Mouse (Mus musculus) hindbrain, embryonic 13.5 days (tissue): ENCODE measurements around the gene Rnf43. TPM values are rescaled to one million over a fixed set of nuclear protein-coding genes. Genes with fewer than 3 reads are reported as not detected.
A peak's percentile ranks its signal among the peaks of the same experiment; 100 is the strongest.

Experiments used
- ATAC-seq: fragments of 200-750 bp; cut with Nextera tagmentation; 2 replicates; pipeline ENCODE4 v1.8.0; 2017; ENCODE audit warnings: moderate TSS enrichment; ENCODE audit not compliant: low FRiP score
- H3K27ac ChIP-seq: fragments of 300-500 bp; sonication (generic); 2 replicates; pipeline ENCODE4 v1.5.1; 2015; ENCODE audit warnings: inconsistent platforms, mild to moderate bottlenecking, moderate library complexity
- H3K27me3 ChIP-seq: fragments of 300-500 bp; sonication (generic); 2 replicates; pipeline ENCODE4 v1.6.1; 2015; ENCODE audit warnings: mild to moderate bottlenecking, inconsistent platforms
- H3K36me3 ChIP-seq: fragments of 300-500 bp; sonication (generic); 2 replicates; pipeline ENCODE4 v1.6.1; 2015; ENCODE audit warnings: mild to moderate bottlenecking, inconsistent platforms
- H3K4me1 ChIP-seq: fragments of 300-500 bp; sonication (generic); replicated peaks from 2 replicates; pipeline ENCODE4 v1.6.1; 2015; ENCODE audit warnings: inconsistent platforms
- H3K4me2 ChIP-seq: fragments of 300-500 bp; sonication (generic); 2 replicates; pipeline ENCODE4 v1.6.1; 2015; ENCODE audit warnings: inconsistent platforms, mild to moderate bottlenecking, moderate library complexity
- H3K4me3 ChIP-seq: fragments of 300-500 bp; sonication (generic); 2 replicates; pipeline ENCODE4 v1.5.1; 2015; ENCODE audit warnings: mild to moderate bottlenecking, inconsistent platforms
- H3K9ac ChIP-seq: fragments of 300-500 bp; sonication (generic); 2 replicates; pipeline ENCODE4 v1.6.1; 2015; ENCODE audit warnings: mild to moderate bottlenecking, inconsistent platforms
- H3K9me3 ChIP-seq: fragments of 300-500 bp; sonication (generic); 2 replicates; pipeline ENCODE4 v1.6.1; 2016; ENCODE audit warnings: inconsistent platforms
- WGBS: fragments of 180-500 bp; shearing (Covaris S2); methylation state at CpG from one replicate; pipeline ENCODE4 v1.1.7; 2015; 5-methylcytosine and 5-hydroxymethylcytosine counted together
- polyA plus RNA-seq: library from polyadenylated mRNA; unstranded; fragments of >200 nt; fragmentation: Nextera tagmentation; extraction: Ambion mirVana; gene quantifications from 2 replicates; pipeline ENCODE4 v1.2.1, GENCODE M21; 2015

Rnf43 gene
- polyA plus RNA-seq, 1 experiment from 2014 or later, result 0.75 TPM

- no peak for ATAC-seq
- no peak overlapping the region for H3K9ac ChIP-seq
- H3K27me3 ChIP-seq, result no peaks in the 10 kb centered on the region
- H3K9me3 ChIP-seq, result no peaks in the 10 kb centered on the region
- H3K36me3 ChIP-seq, result no peaks in the 10 kb centered on the region
- H3K4me1 ChIP-seq, result peaks cover 17% of the 10 kb centered on the region; the same call in 1 of the 2 replicates
- no peak overlapping the region for H3K4me3 ChIP-seq
- WGBS, result 89% methylated on average over 3 of the region's 3 CpGs
- no peak overlapping the region for H3K4me2 ChIP-seq
- no peak overlapping the region for H3K27ac ChIP-seq
These were observed 59.6 kb downstream of the Rnf43 start for GRCm38 (mm10) chr11:87722168-87722567.

- WGBS, result 80% methylated on average over 4 of the region's 4 CpGs
- no peak for ATAC-seq
- no peaks in the 10 kb centered on the region for H3K9me3 ChIP-seq
These were observed 60.4 kb downstream of the Rnf43 start for GRCm38 (mm10) chr11:87722891-87723290.

GRCm38 (mm10) chr11:87725515-87725914 lies 63.0 kb downstream of the Rnf43 start:
- Histone ChIP-seq H3K9me3 (no peaks in the 10 kb centered on the region), H3K27me3 (no peaks in the 10 kb centered on the region), H3K4me3 (no peak overlapping the region), H3K36me3 (no peaks in the 10 kb centered on the region), H3K27ac (peak overlapping the region; percentile 35; the same call in 1 of the 2 replicates), H3K9ac (no peak overlapping the region), H3K4me1 (peaks cover 17% of the 10 kb centered on the region; the same call in 1 of the 2 replicates), H3K4me2 (no peak overlapping the region)
- no peak for ATAC-seq

More at GRCm38 (mm10) chr11:87722891-87723290, 60.4 kb downstream of the Rnf43 start:
- Histone ChIP-seq H3K27ac (no peak overlapping the region), H3K36me3 (no peaks in the 10 kb centered on the region), H3K4me2 (no peak overlapping the region), H3K9ac (no peak overlapping the region), H3K4me1 (peaks cover 17% of the 10 kb centered on the region; the same call in 1 of the 2 replicates), H3K27me3 (no peaks in the 10 kb centered on the region), H3K4me3 (no peak overlapping the region)

- peak overlapping the region; percentile 35; the same call in 1 of the 2 replicates for H3K27ac ChIP-seq
- no peaks in the 10 kb centered on the region for H3K27me3 ChIP-seq
- ATAC-seq, result no peak
- no peak overlapping the region for H3K4me3 ChIP-seq
- no peaks in the 10 kb centered on the region for H3K36me3 ChIP-seq
- H3K9ac ChIP-seq, result peak overlapping the region; percentile 24; the same call in 1 of the 2 replicates
- no peaks in the 10 kb centered on the region for H3K9me3 ChIP-seq
- H3K4me2 ChIP-seq, result no peak overlapping the region
- 28% methylated on average over 6 of the region's 6 CpGs for WGBS
- peaks cover 17% of the 10 kb centered on the region; the same call in 1 of the 2 replicates for H3K4me1 ChIP-seq
These were observed 63.5 kb downstream of the Rnf43 start for GRCm38 (mm10) chr11:87725964-87726562.

- WGBS, result 70% methylated on average over 11 of the region's 11 CpGs
- H3K9ac ChIP-seq, result no peak overlapping the region
- H3K4me1 ChIP-seq, result peaks cover 17% of the 10 kb centered on the region; the same call in 1 of the 2 replicates
- H3K27ac ChIP-seq, result no peak overlapping the region
- no peaks in the 10 kb centered on the region for H3K9me3 ChIP-seq
- ATAC-seq, result no peak
- H3K36me3 ChIP-seq, result no peaks in the 10 kb centered on the region
- H3K4me3 ChIP-seq, result no peak overlapping the region
- H3K27me3 ChIP-seq, result 0 out of 2 replicates have a peak, but pooled peaks cover 3% of the 10 kb centered on the region
- no peak overlapping the region for H3K4me2 ChIP-seq
These were observed 64.5 kb downstream of the Rnf43 start for GRCm38 (mm10) chr11:87727021-87727420.

GRCm38 (mm10) chr11:87727471-87727870 lies 64.9 kb downstream of the Rnf43 start:
- H3K36me3 ChIP-seq, result no peaks in the 10 kb centered on the region
- WGBS, result 73% methylated on average over 4 of the region's 4 CpGs

GRCm38 (mm10) chr11:87728850-87729592 lies 66.5 kb downstream of the Rnf43 start:
- Histone ChIP-seq H3K9ac (no peak overlapping the region), H3K4me3 (no peak overlapping the region), H3K27ac (no peak overlapping the region), H3K4me1 (peaks cover 27% of the 10 kb centered on the region), H3K4me2 (no peak overlapping the region), H3K27me3 (0 out of 2 replicates have a peak, but pooled peaks cover 5% of the 10 kb centered on the region), H3K9me3 (no peaks in the 10 kb centered on the region), H3K36me3 (no peaks in the 10 kb centered on the region)
- WGBS, result 71% methylated on average over 18 of the region's 18 CpGs
- no peak for ATAC-seq

More at GRCm38 (mm10) chr11:87727471-87727870, 64.9 kb downstream of the Rnf43 start:
- no peak overlapping the region for H3K4me3 ChIP-seq
- H3K27ac ChIP-seq, result no peak overlapping the region
- no peak overlapping the region for H3K9ac ChIP-seq
- no peaks in the 10 kb centered on the region for H3K9me3 ChIP-seq
- 0 out of 2 replicates have a peak, but pooled peaks cover 5% of the 10 kb centered on the region for H3K27me3 ChIP-seq
- H3K4me1 ChIP-seq, result peaks cover 17% of the 10 kb centered on the region; the same call in 1 of the 2 replicates
- H3K4me2 ChIP-seq, result no peak overlapping the region
- ATAC-seq, result no peak

GRCm38 (mm10) chr11:87729593-87730185 lies 67.2 kb downstream of the Rnf43 start:
- 90% methylated on average over 13 of the region's 13 CpGs for WGBS

GRCm38 (mm10) chr11:87730652-87731310 lies 68.3 kb downstream of the Rnf43 start:
- no peak overlapping the region for H3K27ac ChIP-seq
- no peak overlapping the region for H3K4me3 ChIP-seq
- H3K9ac ChIP-seq, result no peak overlapping the region
- peaks cover 24% of the 10 kb centered on the region for H3K4me1 ChIP-seq
- no peaks in the 10 kb centered on the region for H3K36me3 ChIP-seq
- no peaks in the 10 kb centered on the region for H3K9me3 ChIP-seq
- H3K27me3 ChIP-seq, result peaks cover 14% of the 10 kb centered on the region
- no peak for ATAC-seq
- no peak overlapping the region for H3K4me2 ChIP-seq
- WGBS, result 72% methylated on average over 10 of the region's 10 CpGs

More at GRCm38 (mm10) chr11:87729593-87730185, 67.2 kb downstream of the Rnf43 start:
- Histone ChIP-seq H3K36me3 (no peaks in the 10 kb centered on the region), H3K27me3 (peaks cover 9% of the 10 kb centered on the region), H3K9ac (no peak overlapping the region), H3K4me1 (peaks cover 29% of the 10 kb centered on the region), H3K4me3 (no peak overlapping the region), H3K9me3 (no peaks in the 10 kb centered on the region), H3K4me2 (no peak overlapping the region), H3K27ac (no peak overlapping the region)
- ATAC-seq, result no peak

- Histone ChIP-seq H3K9me3 (no peaks in the 10 kb centered on the region), H3K4me2 (peak overlapping the region; percentile 41), H3K36me3 (peaks cover 3% of the 10 kb centered on the region; the same call in 1 of the 2 replicates), H3K27me3 (peaks cover 14% of the 10 kb centered on the region), H3K4me3 (no peak overlapping the region), H3K4me1 (peaks cover 28% of the 10 kb centered on the region), H3K27ac (no peak overlapping the region), H3K9ac (peak overlapping the region; percentile 66)
- WGBS, result 59% methylated on average over 5 of the region's 5 CpGs
- no peak for ATAC-seq
These were observed 71.8 kb downstream of the Rnf43 start for GRCm38 (mm10) chr11:87734346-87734745.

- Histone ChIP-seq H3K4me2 (peak overlapping the region; percentile 68; the same call in 1 of the 2 replicates), H3K27ac (no peak overlapping the region), H3K9ac (no peak overlapping the region), H3K27me3 (peaks cover 14% of the 10 kb centered on the region), H3K4me1 (peaks cover 28% of the 10 kb centered on the region), H3K9me3 (no peaks in the 10 kb centered on the region), H3K36me3 (peaks cover 16% of the 10 kb centered on the region), H3K4me3 (no peak overlapping the region)
- ATAC-seq, result no peak
- WGBS, result 88% methylated on average over 6 of the region's 6 CpGs
These were observed 73.2 kb downstream of the Rnf43 start for GRCm38 (mm10) chr11:87735691-87736090.
